Mouse (Mus musculus) frontal cortex, adult (tissue): ENCODE results near the gene Anxa4.

Experiments
- ATAC-seq: cut with Nextera tagmentation; 2 replicates; pipeline ENCODE4 v1.9.2; 2017; ENCODE audit warnings: mild to moderate bottlenecking, moderate library complexity, mixed read lengths; ENCODE audit not compliant: low TSS enrichment

Gene Anxa4

DNA sequence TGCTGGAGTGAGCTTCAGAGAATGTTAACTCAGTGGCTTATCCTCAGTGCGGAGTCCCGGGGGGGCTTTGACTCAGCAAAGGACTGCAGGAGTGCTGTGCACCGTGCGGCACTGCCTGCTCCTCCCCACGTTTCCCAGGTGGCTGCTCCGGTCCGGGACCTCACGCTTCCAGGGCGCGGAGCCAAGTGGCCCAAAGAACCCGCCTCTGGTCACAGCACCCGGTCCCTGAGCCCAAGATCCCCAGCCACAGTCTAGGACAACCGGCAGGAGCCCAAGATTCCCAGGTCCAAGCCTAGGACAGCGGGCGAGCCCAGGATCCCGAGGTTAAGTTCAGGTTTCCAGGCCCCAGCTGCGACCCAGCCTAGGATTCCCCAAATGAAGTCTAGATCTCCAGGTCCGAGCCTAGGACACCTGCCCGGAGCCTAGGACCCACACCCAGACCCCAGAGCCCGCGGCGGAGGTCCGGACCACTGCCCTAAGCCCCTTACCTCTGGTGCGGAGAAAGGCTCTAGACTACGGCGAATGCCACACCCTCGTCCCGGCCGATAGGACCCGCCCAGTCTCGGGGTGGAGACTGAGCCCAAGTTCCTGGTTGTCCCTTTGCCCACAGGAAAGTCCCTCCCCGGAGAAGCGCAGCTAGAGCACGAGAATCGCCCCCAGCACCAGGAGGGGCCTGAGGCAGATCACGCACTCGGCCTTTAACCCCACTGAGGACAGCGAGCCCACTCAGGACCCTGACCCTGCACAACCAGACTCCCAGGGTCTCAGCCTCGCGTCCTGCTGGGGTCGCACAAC is at the start of gene Anxa4:
Gene Anxa4 (minus strand): TSS at position 564 of the 795 bp plus-strand sequence.
- ATAC-seq = peak; percentile 52; the same call in 1 of the 2 replicates

DNA sequence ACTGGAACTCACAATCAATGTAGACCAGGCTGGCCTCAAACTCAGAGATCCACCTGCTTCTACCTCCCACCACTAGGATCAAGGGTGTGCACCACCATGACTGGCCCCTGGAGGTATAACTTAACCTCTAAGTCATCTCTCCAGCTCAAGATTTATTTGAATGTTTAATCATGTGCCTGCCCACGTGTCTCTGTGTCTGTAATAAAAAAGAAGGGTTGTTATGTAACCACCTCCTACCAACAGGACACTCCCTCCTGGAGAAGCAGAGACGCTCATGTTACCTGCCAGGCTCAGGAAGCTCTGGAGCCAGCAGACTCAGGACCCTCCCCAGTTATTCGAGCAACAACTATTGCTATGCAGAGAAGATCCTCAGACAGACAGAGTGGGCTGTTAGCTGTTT is 48.6 kb upstream of the Anxa4 start:
- ATAC-seq = no peak

GRCm38 (mm10) chr6:86839089-86839488 is 45.7 kb upstream of the Anxa4 start:
- no peak for ATAC-seq

DNA sequence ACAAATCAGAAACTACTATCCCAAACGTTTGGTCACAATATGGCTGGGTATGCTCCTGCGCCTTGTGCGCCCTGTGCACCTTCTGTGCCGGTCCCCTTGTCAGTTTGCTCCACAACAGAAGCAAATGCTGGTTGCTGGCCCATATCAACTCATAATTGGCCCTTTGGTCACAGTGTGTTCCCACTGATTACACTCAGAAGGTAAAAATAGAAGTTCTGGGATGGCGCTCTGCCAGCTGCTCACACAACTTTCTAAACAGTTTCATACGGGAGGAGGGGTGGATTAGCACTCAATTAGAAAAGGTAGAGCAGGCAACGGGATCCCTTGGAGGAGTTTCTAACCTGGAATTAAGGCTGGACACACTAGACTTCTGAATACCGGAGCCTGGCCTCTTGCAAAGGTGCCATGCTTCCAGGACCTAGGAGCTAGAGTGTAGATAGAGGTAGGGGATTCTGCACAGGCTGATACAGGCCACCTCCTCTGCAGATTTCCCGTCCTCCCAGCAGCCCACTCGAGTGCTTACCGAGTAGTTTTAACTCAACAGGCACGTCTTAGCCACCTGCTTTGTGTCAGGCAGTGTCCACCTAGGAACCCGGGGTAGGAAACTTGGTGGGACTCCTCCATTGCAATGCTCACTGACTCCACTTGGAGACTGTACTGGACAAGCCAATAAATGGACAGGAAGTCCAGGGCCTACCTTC is 39.6 kb upstream of the Anxa4 start:
- ATAC-seq = no peak

GRCm38 (mm10) chr6:86830738-86831500 is 37.5 kb upstream of the Anxa4 start:
- no peak for ATAC-seq

GRCm38 (mm10) chr6:86829768-86830167 is 36.4 kb upstream of the Anxa4 start:
- no peak for ATAC-seq

GRCm38 (mm10) chr6:86827432-86827831 is 34.0 kb upstream of the Anxa4 start:
- no peak for ATAC-seq

GRCm38 (mm10) chr6:86824401-86824800 is 31.0 kb upstream of the Anxa4 start:
- no peak for ATAC-seq

DNA sequence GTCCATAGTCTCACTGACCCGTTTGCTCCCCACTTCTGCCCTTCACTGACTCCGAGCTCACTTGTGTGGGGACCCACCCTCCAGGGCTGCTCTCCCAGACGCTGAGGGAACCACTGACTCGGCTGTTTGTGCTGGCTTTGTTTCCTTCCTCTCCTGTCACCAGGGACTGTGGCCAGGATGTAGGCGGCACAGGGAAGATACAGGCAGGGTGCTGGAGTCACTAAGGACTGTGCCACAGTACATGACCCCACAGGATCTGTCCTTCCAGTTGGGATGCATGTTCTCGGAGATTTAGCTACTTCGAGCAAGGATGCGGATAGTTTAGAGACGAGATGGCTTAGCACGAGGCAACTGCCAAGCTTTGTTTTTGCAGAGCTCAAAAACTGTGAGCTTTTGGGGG is 30.4 kb upstream of the Anxa4 start:
- ATAC-seq = no peak

DNA sequence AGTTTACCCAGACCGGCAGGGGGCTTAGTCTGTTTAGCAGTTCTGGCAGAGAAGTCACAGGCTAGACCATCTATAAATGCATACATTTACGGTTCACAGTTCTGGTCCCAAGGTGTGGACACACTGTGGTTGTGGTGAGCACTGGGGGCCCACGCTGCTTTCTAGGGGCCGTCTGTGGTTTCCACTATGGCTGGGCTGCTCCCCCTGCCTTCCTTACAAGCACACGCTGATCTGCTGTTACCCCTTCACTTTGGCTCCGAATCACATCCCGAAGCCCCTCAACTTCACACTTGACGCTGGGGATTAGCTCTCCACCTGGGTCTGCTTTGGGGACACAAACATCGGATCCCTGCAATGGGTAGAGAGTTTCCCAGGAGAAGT is 29.7 kb upstream of the Anxa4 start:
- peak; percentile 29; the same call in 1 of the 2 replicates for ATAC-seq

DNA sequence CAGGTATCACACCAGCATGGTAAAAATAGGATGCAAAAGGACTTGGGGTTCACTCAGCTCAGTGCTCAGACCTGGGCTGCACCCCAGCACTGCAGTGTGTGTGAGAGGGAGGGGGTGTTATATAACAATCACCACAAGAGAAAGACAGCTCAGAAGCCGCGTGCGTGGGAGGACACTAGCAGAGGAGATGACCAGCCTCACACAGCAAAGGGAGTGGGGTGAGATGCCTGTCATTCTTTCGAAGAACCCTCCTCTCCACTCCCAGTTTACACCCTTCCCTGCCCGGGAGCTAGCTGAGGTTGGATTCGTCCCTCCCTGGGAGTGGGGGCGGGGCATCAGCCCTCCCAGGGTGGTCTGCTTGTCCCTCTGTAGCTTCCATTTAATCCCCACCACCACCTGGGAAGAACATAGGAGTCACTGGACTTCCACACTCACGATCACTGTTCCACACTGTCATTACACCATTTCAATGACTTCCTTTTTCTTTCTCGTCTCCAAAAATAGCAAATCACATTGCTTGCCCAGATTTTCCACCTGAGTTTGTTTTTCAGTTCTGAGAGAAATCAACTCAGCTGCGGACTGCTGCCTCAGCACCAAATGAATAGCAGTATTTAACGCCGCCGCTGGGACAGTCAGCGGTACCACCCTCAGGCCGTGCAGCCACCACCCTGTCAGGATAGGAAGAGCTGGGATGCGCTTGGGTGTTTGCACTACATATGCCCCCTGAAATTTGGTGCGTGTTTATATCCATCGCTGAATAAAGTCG is 29.1 kb upstream of the Anxa4 start:
- peak; percentile 89 for ATAC-seq

- no peak for ATAC-seq
Observed at GRCm38 (mm10) chr6:86820690-86821089, 27.3 kb upstream of the Anxa4 start.

- ATAC-seq = no peak
Observed at GRCm38 (mm10) chr6:86819926-86820325, 26.5 kb upstream of the Anxa4 start.

- ATAC-seq = no peak
Observed at GRCm38 (mm10) chr6:86818914-86819313, 25.5 kb upstream of the Anxa4 start.

DNA sequence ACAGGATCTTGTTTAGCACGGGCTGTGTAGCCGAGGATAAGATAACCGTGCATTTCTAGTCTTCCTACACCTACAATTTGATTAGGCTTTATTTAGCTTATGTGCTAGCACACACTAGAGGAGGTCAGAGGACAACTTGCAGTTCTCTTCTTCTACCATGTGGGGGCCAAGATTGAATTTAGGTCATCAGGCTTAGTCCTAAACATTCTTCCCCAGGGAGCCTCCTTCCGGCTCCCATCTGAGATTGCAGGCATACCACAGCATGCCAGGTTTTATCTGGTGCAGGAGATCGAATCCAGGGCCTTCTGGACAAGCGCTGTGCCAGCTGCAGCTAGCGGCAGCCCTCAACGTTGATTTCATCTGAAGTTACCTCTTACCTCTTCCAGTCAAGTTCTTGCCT is 23.2 kb upstream of the Anxa4 start:
- no peak; the same call in 1 of the 2 replicates for ATAC-seq

- ATAC-seq = no peak
Observed at GRCm38 (mm10) chr6:86815436-86815835, 22.1 kb upstream of the Anxa4 start.

DNA sequence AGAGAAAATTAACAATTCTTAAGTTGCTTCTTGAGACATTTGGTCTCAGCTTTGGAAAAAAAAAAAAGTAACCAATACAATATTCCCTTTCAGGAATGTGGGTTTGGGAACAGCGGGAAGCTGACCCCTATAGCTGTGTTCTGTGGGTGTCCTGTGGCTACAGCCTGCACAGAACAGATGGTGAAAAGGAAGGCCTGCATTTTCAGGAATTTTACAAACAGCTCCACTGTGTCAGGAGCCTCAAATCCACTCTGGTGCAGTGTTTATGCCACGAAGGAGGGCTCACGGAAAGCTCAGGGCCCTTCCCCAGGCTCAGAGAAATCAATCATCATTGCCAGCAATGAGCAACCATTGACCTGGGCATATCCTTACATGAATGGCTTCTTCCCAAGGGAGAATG is 21.5 kb upstream of the Anxa4 start:
- peak; percentile 48; the same call in 1 of the 2 replicates for ATAC-seq

GRCm38 (mm10) chr6:86813341-86813740 is 20.0 kb upstream of the Anxa4 start:
- ATAC-seq = no peak

GRCm38 (mm10) chr6:86812919-86813318 is 19.5 kb upstream of the Anxa4 start:
- ATAC-seq = no peak

DNA sequence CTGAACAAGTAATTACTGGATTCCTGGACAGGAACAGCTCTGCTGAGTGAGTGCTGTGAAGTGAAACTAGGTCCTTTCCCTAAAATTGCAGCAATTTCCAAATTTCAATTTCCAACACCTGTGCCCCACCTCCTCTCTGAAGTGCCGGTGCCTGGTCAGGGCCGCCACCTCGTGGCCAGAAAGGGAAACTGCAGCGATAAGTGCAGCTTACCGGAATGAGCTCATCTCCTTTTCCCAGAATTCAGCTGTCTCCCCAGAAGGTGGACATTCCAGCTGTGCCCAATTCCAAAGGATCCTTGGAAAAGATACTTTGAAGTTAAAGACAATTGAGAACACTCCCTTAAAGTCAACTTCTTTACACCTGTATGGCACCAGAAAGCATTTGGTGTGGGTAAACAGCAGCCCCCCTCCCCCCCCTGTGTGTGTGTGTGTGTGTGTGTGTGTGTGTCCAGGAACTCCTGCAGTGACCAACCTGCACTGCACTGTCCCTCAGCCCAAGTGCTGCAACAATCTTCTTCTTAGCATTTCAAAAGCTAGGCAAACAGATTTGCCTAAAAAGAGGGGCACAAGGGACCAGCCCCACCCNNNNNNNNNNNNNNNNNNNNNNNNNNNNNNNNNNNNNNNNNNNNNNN is 13.2 kb upstream of the Anxa4 start:
- ATAC-seq = peak; percentile 82

GRCm38 (mm10) chr6:86804646-86805045 is 11.3 kb upstream of the Anxa4 start:
- ATAC-seq = no peak
